Mouse (Mus musculus) NIH3T3 (cell line): Measurements from ENCODE around the gene Exog.

Experiments
- DNase-seq: peaks from one replicate; pipeline ENCODE4 v3.0.0-alpha.2; 2012; ENCODE audit warnings: low read depth

Gene Exog

DNA sequence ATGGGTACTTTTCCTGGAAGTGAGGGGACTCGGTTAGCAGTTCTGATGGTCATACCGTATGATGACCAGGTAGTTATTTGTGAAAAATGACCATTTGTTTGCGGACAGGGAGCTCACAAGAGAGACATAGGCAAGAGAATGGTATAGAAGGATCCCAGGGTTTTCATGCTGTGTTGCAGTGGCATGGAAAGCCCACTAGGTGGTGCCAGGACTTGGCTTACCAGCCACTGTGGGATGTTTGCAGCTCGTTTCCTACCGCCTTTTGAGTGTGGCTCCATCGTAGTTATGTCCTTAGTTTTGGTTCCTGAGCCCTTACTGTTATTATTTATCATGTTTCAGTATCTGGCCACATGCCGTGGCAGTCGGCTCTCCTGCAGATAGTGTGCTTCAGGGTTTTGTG lies 15.7 kb downstream of the Exog start:
- DNase-seq: peak; percentile 80

DNA sequence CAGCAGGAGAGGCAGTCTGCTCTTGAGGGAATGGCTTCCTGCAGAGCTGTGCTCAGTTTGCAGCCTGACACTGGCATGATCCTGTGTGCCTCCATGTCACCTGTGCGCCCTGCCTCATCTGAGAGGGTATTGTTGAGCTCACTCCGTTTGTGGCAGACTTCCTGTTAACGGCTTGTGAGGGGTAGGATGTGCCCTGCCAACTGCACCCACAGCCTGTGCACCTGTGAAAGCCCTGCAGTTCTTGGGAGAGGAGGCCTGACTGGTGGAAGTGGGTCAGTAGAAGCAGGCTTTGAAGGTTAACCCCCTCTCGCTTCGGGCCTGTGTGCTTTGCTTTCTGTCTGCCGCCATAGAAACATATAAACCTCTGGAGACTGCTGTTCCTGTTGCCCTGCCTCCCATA lies 20.3 kb downstream of the Exog start:
- no peak for DNase-seq

- DNase-seq: peak; percentile 38
These were observed 20.9 kb downstream of the Exog start for GRCm38 (mm10) chr9:119465595-119465994.

DNA sequence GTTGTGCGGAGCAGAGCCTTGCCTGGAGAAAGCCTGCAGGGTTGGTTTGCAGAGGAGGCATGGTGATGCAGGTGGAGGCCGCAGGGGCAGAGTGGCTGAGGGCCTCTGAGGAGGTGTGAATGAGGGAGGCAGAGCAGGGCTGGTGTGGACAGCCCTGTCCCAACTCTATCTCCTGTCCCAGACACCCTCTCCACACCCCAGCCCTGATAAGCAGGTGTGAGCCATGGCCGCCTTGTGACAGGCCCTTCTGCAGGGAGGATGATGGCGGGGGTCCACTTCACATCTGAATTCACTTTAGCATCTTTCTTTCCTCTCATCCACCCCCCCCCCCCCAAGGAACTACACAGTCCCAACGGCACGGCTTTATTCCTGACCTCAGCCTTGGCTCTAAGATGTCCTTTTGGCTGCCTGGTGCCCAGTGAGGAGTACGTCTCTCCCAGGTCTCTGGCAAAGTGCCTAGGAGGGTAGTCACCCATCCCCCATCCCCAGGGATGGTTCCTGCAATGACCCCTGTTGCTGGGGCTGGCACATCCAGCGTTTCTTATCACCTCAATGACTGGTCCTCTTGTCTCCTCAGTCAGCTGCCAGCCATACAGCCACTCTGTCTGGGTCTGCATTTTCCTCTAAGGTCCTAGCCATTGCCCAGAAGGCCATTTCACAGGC lies 25.1 kb downstream of the Exog start:
- no peak for DNase-seq

- no peak for DNase-seq
These were observed 27.7 kb downstream of the Exog start for GRCm38 (mm10) chr9:119472412-119472918.

DNA sequence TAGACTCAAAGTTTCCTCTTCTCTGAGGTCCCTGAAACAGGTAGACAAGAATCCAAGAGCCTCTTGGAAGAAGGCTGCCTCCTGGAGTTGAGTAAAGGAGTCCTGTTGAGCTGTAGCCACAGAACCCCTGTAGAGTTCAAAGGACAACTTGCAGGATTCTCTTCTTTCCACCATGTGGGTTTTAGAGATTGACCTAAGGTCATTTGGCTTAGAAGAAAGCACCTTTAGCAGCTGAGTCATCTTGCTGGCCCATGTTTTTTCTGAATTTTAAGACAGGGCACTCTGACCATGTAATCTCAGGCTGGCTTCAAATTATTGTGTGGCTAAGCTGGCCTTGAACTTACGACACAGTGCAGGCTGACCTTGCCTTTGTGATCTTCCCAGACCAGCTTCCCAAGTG lies 28.3 kb downstream of the Exog start:
- no peak for DNase-seq

- DNase-seq: peak; percentile 34
These were observed 28.9 kb downstream of the Exog start for GRCm38 (mm10) chr9:119473608-119474164.

- DNase-seq: no peak
These were observed 30.2 kb downstream of the Exog start for GRCm38 (mm10) chr9:119474717-119475611.

DNA sequence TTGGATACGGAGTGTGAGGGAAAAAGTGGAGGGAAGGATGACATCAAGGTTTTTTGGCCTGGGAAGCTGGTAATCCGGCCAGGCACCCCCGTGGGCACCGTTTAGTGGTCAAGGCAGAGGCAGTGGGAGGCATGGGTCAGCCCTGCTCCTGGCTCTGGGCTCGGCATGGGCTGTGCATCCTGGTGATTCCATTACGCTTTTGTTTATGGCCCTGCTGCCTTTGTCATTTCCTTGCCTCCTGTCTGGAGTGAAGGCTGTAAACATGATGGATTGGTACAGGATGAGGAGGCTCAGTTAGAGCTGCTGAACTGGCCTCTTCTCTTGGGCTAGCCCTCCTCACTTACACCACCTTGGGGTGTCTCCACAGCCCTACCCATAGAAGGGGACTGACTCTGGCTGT lies 33.0 kb downstream of the Exog start:
- DNase-seq: no peak

DNA sequence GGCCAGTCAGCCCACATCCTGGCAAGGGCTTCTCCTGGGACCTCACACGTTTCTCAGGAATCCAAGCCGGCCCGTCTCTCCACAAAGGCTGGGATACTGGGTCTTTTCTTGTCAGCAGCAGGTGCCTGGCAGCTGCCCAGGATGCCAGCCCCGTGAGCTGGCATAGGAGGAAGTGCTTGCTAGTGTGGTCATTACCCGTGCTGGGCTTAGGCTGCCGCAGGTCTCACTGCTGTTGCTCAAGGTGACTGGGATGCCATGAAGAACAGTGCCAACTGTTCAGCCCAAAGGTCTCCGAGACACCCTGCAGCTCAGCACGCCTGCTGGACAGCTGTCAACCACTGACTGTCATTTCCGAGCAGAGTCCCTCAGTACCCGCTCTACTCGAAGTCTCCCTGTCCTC lies 33.6 kb downstream of the Exog start:
- DNase-seq: no peak

GRCm38 (mm10) chr9:119479297-119479696 lies 34.6 kb downstream of the Exog start:
- peak; percentile 24 for DNase-seq

DNA sequence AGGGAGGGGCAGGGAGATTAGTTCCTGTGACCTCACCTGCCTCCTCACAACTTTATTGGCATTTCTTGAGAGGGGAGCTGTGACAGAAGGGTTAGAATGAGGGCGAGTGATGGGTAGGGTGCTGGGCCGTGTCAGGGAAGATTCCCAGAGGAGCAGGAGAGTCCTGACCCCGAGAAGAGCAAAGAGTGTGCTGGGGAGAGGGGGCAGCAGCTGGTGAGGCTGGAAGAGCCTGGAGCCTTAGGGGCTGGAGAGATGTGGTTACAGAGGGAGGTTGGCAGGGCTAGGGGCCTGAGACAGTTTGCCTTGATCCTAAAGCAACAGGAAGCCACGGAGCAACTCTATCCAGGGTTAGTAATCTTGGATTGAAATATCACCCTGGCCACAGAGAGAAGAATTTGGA lies 36.9 kb downstream of the Exog start:
- DNase-seq: no peak

DNA sequence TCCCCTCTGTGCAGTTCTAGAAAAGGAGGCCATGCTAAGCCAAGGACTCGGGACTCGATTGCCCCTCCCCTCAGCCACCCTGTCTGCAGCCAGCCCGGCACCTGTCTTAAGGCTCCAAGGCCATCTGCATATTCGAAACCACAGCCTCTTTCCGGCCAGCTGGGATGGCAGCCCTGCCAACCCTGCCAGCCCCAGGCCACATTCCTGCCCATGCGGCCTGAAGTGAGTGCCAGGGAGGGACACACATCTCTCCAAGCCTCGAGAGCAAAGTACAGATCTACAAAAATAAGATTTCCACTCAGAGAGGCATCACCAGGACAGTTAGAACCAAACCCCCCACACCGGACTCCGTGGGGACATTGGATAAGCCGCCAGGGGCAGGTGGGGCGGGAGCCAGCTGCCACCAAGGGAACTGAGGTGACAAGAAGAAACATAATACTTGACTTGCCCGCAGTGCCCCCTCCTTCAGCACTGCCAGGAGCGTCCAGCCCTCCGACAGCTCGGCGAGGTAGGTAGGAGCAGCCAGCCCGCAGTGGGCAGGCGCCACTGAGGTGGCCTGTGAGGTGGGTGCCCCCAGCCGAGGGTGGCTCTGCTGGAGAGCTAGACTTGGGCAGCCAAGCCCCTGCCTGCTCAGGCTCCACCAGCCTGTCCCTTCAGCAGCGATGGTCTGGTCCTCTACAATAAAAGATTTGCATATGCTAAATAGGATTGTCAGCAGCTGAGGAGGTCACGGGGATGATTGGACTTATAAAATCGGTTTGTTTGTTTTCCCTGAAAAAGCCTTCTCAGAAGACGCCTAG lies 39.0 kb downstream of the Exog start:
- DNase-seq: no peak

- DNase-seq: no peak
These were observed 39.7 kb downstream of the Exog start for GRCm38 (mm10) chr9:119484420-119484819.

- no peak for DNase-seq
These were observed 40.1 kb downstream of the Exog start for GRCm38 (mm10) chr9:119484868-119485267.

- DNase-seq: no peak
These were observed 51.6 kb downstream of the Exog start for GRCm38 (mm10) chr9:119496354-119496753.

GRCm38 (mm10) chr9:119496960-119497359 lies 52.2 kb downstream of the Exog start:
- no peak for DNase-seq

GRCm38 (mm10) chr9:119497546-119498246 lies 53.0 kb downstream of the Exog start:
- DNase-seq: no peak

- no peak for DNase-seq
These were observed 53.5 kb downstream of the Exog start for GRCm38 (mm10) chr9:119498247-119498607.

GRCm38 (mm10) chr9:119498885-119499284 lies 54.1 kb downstream of the Exog start:
- DNase-seq: no peak

DNA sequence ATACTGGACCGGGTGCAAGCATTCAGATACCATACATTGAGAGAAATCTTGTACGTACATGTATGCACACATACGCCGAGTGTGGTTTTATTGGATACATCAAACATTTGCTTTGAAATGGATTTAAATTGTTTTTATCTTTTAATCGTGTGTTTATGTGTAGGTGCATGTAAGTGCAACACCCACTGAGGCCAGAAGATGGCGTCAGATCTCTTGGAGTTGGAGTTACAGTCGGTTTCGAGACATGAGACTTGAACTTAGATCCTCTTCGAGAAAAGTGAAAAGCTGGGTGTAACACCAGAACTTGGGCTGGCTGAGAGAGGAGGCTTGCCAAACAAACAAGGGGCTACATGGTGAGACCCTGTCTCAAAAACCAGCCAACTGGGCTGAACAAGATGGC lies 58.9 kb downstream of the Exog start:
- DNase-seq: no peak
